Mouse (Mus musculus) limb, embryonic 10.5 days (tissue): Measurements from ENCODE around the gene Cops8. TPM values are rescaled to one million over a fixed set of nuclear protein-coding genes. Genes with fewer than 3 reads are reported as not detected.
A peak's percentile ranks its signal among the peaks of the same experiment; 100 is the strongest.

Experiments used
- DNase-seq: peaks from one replicate; pipeline ENCODE4 v3.0.0-alpha.2; 2017; ENCODE audit warnings: low spot score
- H3K27ac ChIP-seq: fragments of 300-500 bp; sonication (generic); 2 replicates; pipeline ENCODE4 v1.5.1; 2016; ENCODE audit warnings: mild to moderate bottlenecking
- H3K27me3 ChIP-seq: fragments of 300-500 bp; sonication (generic); 2 replicates; pipeline ENCODE4 v1.6.1; 2016; ENCODE audit warnings: low read depth, mild to moderate bottlenecking; ENCODE audit not compliant: poor library complexity, severe bottlenecking
- H3K36me3 ChIP-seq: fragments of 300-500 bp; sonication (generic); 2 replicates; pipeline ENCODE4 v1.6.1; 2016; ENCODE audit warnings: mild to moderate bottlenecking, moderate library complexity
- H3K4me1 ChIP-seq: fragments of 300-500 bp; sonication (generic); 2 replicates; pipeline ENCODE4 v1.6.1; 2016
- H3K4me3 ChIP-seq: fragments of 300-500 bp; sonication (generic); 2 replicates; pipeline ENCODE4 v1.5.1; 2016; ENCODE audit warnings: mild to moderate bottlenecking, moderate library complexity
- H3K9me3 ChIP-seq: fragments of 300-500 bp; sonication (generic); replicated peaks from 2 replicates; pipeline ENCODE4 v1.6.1; 2016; ENCODE audit warnings: mild to moderate bottlenecking
- WGBS: fragments of 180-500 bp; shearing (Covaris S2); methylation state at CpG from one replicate; pipeline ENCODE4 v1.1.7; 2016; 5-methylcytosine and 5-hydroxymethylcytosine counted together
- polyA plus RNA-seq: library from polyadenylated mRNA; unstranded; fragments of >200 nt; fragmentation: Nextera tagmentation; extraction: Ambion mirVana; gene quantifications from 2 replicates; pipeline ENCODE4 v1.2.1, GENCODE M21; 2016

Gene Cops8
- 206 and 213 TPM in 2 replicates for polyA plus RNA-seq

GRCm38 (mm10) chr1:90602759-90603560 lies at the start of gene Cops8:
Cops8 (plus strand) TSS chr1:90602981.
- no peaks in the 10 kb centered on the region for H3K9me3 ChIP-seq
- H3K36me3 ChIP-seq: peaks cover 27% of the 10 kb centered on the region
- WGBS: 6% methylated on average over 48 of the region's 48 CpGs
- peaks cover 12% of the 10 kb centered on the region for H3K4me1 ChIP-seq
- DNase-seq: peak; percentile 99
- H3K27me3 ChIP-seq: peaks cover 8% of the 10 kb centered on the region; the same call in 1 of the 2 replicates
- H3K4me3 ChIP-seq: peak within 1 kb of the TSS; percentile 89
- H3K27ac ChIP-seq: peak within 1 kb of the TSS; percentile 91

GRCm38 (mm10) chr1:90557140-90557539 lies 45.6 kb upstream of the Cops8 start:
- Histone ChIP-seq H3K27ac (no peak overlapping the region), H3K4me3 (no peak overlapping the region), H3K36me3 (no peaks in the 10 kb centered on the region), H3K9me3 (no peaks in the 10 kb centered on the region), H3K4me1 (peaks cover 24% of the 10 kb centered on the region), H3K27me3 (no peaks in the 10 kb centered on the region)
- peak; percentile 45 for DNase-seq
- 80% methylated on average over 1 of the region's 1 CpGs for WGBS

- Histone ChIP-seq H3K27me3 (no peaks in the 10 kb centered on the region), H3K4me3 (no peak overlapping the region), H3K9me3 (no peaks in the 10 kb centered on the region), H3K27ac (no peak overlapping the region), H3K36me3 (no peaks in the 10 kb centered on the region), H3K4me1 (no peaks in the 10 kb centered on the region; the same call in 1 of the 2 replicates)
- WGBS: 82% methylated on average over 5 of the region's 5 CpGs
- DNase-seq: no peak
Observed at GRCm38 (mm10) chr1:90560942-90561726, 41.6 kb upstream of the Cops8 start.

- no peak overlapping the region for H3K4me3 ChIP-seq
Observed at GRCm38 (mm10) chr1:90563945-90564344, 38.8 kb upstream of the Cops8 start.

GRCm38 (mm10) chr1:90566664-90567440 lies 35.9 kb upstream of the Cops8 start:
- DNase-seq: no peak
- H3K9me3 ChIP-seq: no peaks in the 10 kb centered on the region
- no peak overlapping the region for H3K27ac ChIP-seq
- 80% methylated on average over 15 of the region's 15 CpGs for WGBS
- peaks cover 4% of the 10 kb centered on the region; the same call in 1 of the 2 replicates for H3K27me3 ChIP-seq
- no peak overlapping the region for H3K4me3 ChIP-seq
- no peaks in the 10 kb centered on the region for H3K36me3 ChIP-seq
- H3K4me1 ChIP-seq: peaks cover 8% of the 10 kb centered on the region

More at GRCm38 (mm10) chr1:90563945-90564344, 38.8 kb upstream of the Cops8 start:
- no peaks in the 10 kb centered on the region for H3K9me3 ChIP-seq
- H3K27me3 ChIP-seq: peaks cover 4% of the 10 kb centered on the region; the same call in 1 of the 2 replicates
- WGBS: 89% methylated on average over 3 of the region's 3 CpGs
- DNase-seq: no peak
- H3K27ac ChIP-seq: no peak overlapping the region
- no peaks in the 10 kb centered on the region for H3K36me3 ChIP-seq
- peaks cover 8% of the 10 kb centered on the region for H3K4me1 ChIP-seq

GRCm38 (mm10) chr1:90573831-90574230 lies 28.9 kb upstream of the Cops8 start:
- no peak for DNase-seq
- no peak overlapping the region for H3K4me3 ChIP-seq
- no peaks in the 10 kb centered on the region for H3K9me3 ChIP-seq
- H3K27ac ChIP-seq: no peak overlapping the region
- no peaks in the 10 kb centered on the region for H3K36me3 ChIP-seq
- no peaks in the 10 kb centered on the region for H3K4me1 ChIP-seq
- 92% methylated on average over 6 of the region's 6 CpGs for WGBS
- H3K27me3 ChIP-seq: no peaks in the 10 kb centered on the region

- H3K4me3 ChIP-seq: no peak overlapping the region
- no peak overlapping the region for H3K27ac ChIP-seq
- no peaks in the 10 kb centered on the region for H3K36me3 ChIP-seq
- DNase-seq: no peak
- H3K4me1 ChIP-seq: no peaks in the 10 kb centered on the region
- 75% methylated on average over 3 of the region's 3 CpGs for WGBS
- H3K9me3 ChIP-seq: no peaks in the 10 kb centered on the region
- no peaks in the 10 kb centered on the region for H3K27me3 ChIP-seq
Observed at GRCm38 (mm10) chr1:90574845-90575244, 27.9 kb upstream of the Cops8 start.

- H3K4me3 ChIP-seq: no peak overlapping the region
- peaks cover 12% of the 10 kb centered on the region for H3K4me1 ChIP-seq
- 75% methylated on average over 5 of the region's 5 CpGs for WGBS
- H3K36me3 ChIP-seq: no peaks in the 10 kb centered on the region
- H3K27me3 ChIP-seq: no peaks in the 10 kb centered on the region
- DNase-seq: no peak
- H3K27ac ChIP-seq: no peak overlapping the region
- no peaks in the 10 kb centered on the region for H3K9me3 ChIP-seq
Observed at GRCm38 (mm10) chr1:90577417-90577816, 25.4 kb upstream of the Cops8 start.

GRCm38 (mm10) chr1:90582635-90583034 lies 20.1 kb upstream of the Cops8 start:
- Histone ChIP-seq H3K27ac (0 out of 2 replicates have a peak overlapping the region, but pooled peaks have one; percentile 10), H3K4me1 (peaks cover 32% of the 10 kb centered on the region), H3K27me3 (peaks cover 29% of the 10 kb centered on the region), H3K9me3 (no peaks in the 10 kb centered on the region), H3K36me3 (no peaks in the 10 kb centered on the region), H3K4me3 (no peak overlapping the region)
- WGBS: 77% methylated on average over 7 of the region's 7 CpGs
- DNase-seq: no peak

GRCm38 (mm10) chr1:90588021-90588734 lies 14.6 kb upstream of the Cops8 start:
- Histone ChIP-seq H3K4me3 (no peak overlapping the region), H3K9me3 (no peaks in the 10 kb centered on the region), H3K36me3 (no peaks in the 10 kb centered on the region), H3K27ac (peak overlapping the region; percentile 38; the same call in 1 of the 2 replicates), H3K4me1 (peaks cover 21% of the 10 kb centered on the region), H3K27me3 (peaks cover 53% of the 10 kb centered on the region)
- peak; percentile 77 for DNase-seq
- 63% methylated on average over 9 of the region's 9 CpGs for WGBS

GRCm38 (mm10) chr1:90590797-90591196 lies 12.0 kb upstream of the Cops8 start:
- DNase-seq: peak; percentile 71
- Histone ChIP-seq H3K27ac (no peak overlapping the region), H3K9me3 (no peaks in the 10 kb centered on the region), H3K4me3 (no peak overlapping the region), H3K27me3 (peaks cover 50% of the 10 kb centered on the region), H3K36me3 (no peaks in the 10 kb centered on the region), H3K4me1 (peaks cover 8% of the 10 kb centered on the region; the same call in 1 of the 2 replicates)
- 17% methylated on average over 2 of the region's 2 CpGs for WGBS

GRCm38 (mm10) chr1:90592784-90593183 lies 10.0 kb upstream of the Cops8 start:
- DNase-seq: peak; percentile 94
- 25% methylated on average over 6 of the region's 6 CpGs for WGBS
- peaks cover 33% of the 10 kb centered on the region for H3K27me3 ChIP-seq
- H3K36me3 ChIP-seq: no peaks in the 10 kb centered on the region
- peaks cover 6% of the 10 kb centered on the region; the same call in 1 of the 2 replicates for H3K4me1 ChIP-seq
- no peaks in the 10 kb centered on the region for H3K9me3 ChIP-seq
- no peak overlapping the region for H3K4me3 ChIP-seq
- no peak overlapping the region for H3K27ac ChIP-seq
